Mouse (Mus musculus) NIH3T3 (cell line): ENCODE results near the gene Zfp324.
A peak's percentile ranks its signal among the peaks of the same experiment; 100 is the strongest.

Source experiments
- DNase-seq: peaks from one replicate; pipeline ENCODE4 v3.0.0-alpha.2; 2012; ENCODE audit warnings: low read depth

The Zfp324 gene

GRCm38 (mm10) chr7:13009143-13010004, 43.7 kb downstream of the Zfp324 start:
- DNase-seq = peak; percentile 96

- DNase-seq = peak; percentile 20
Measured at GRCm38 (mm10) chr7:13010005-13010908, 44.6 kb downstream of the Zfp324 start, which contains the start of gene Zbtb45. Zbtb45 (minus strand) TSS chr7:13010034.

- DNase-seq = no peak
Measured at GRCm38 (mm10) chr7:13013671-13014070, 48.0 kb downstream of the Zfp324 start.

- DNase-seq = no peak
Measured at GRCm38 (mm10) chr7:13014275-13014839, 48.7 kb downstream of the Zfp324 start.

DNA sequence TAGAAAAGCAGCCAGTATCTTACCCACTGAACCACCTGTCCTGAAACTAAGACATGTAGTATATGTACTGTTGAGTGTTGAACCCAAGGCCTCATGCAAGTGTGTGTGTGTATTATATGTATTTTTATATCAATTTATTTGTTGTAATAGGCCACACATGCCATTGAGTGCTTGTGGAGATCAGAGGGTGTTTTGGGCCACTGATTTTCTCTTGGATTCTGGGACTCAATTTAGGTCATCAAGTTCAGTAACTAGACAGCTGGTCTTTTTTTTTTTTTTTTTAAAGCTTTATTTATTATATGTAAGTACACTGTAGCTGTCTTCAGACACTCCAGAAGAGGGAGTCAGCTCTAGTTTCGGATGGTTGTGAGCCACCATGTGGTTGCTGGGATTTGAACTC, 49.6 kb downstream of the Zfp324 start:
- no peak for DNase-seq

DNA sequence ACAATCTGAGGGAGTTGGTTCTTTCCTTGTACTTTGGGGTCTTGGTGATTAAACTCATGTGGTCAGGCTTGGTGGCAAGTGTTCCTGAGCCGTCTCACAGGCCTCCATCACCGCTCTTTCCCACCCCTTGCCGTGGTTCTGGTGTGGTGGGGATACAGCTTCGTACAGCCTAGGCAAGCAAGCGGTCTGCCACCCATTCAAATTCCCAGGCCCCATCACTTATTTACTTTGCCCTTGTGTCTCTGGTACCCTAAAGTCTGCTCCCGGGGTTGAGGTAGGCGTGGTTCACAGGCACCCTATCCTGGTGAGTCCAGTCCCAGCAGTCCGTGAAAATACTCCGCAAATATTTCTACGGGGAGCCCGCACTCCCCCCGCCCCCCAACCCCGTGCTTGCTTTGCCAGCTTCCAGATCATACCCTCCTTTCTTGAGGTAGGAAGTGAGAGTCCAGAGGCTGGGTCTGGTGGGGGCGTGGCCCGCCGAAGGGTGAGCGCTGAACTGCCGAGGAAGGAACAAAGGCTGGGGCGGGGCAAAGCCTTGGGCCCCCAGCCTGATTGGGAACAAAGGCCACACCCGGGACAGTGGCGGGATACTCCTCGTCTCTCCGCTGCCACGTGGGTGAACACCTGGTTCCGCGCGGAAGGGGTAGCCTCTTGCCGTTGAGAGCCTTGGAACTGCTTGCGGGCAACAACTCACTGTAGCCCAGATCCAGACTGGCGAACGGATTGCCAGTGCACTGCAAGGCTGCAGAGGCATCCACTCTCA, 57.3 kb downstream of the Zfp324 start:
- DNase-seq = peak; percentile 66
